Mouse (Mus musculus): ENCODE data around the gene Lrp1. TPM values are rescaled to one million over a fixed set of nuclear protein-coding genes. Genes with fewer than 3 reads are reported as not detected.

Gene Lrp1
- total RNA-seq, 2 experiments from 2014 or later = 283 to 301 TPM

GRCm38 (mm10) chr10:127616261-127616679 is 4.7 kb downstream of the Lrp1 start:
- DNase-seq (ENCODE audit: low spot score in 2 of 2) = no peak

DNA sequence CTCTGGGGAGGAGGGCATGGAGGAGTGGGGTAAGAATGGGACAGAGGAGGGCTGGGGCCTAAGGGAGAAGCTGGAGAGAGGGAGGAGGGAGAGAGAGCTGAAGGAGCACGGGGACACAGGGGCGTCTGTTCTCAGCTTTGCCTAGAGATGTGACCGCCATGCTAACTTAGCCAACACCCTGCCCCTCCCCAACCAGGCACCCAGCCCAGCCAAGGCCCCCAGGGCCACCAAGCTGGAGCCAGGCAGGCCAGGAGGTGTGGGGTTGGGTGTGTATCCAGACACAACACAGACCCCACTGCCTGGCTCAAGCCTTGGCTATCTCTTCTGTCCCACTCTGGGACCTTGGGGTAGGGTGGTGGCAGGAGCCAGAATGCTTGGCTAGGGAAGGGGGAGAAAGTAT is 5.4 kb downstream of the Lrp1 start:
- DNase-seq (ENCODE audit: low spot score in 2 of 2) = no peak

GRCm38 (mm10) chr10:127615034-127615374 is 5.9 kb downstream of the Lrp1 start:
- no peak for DNase-seq (ENCODE audit: low spot score in 2 of 2)

DNA sequence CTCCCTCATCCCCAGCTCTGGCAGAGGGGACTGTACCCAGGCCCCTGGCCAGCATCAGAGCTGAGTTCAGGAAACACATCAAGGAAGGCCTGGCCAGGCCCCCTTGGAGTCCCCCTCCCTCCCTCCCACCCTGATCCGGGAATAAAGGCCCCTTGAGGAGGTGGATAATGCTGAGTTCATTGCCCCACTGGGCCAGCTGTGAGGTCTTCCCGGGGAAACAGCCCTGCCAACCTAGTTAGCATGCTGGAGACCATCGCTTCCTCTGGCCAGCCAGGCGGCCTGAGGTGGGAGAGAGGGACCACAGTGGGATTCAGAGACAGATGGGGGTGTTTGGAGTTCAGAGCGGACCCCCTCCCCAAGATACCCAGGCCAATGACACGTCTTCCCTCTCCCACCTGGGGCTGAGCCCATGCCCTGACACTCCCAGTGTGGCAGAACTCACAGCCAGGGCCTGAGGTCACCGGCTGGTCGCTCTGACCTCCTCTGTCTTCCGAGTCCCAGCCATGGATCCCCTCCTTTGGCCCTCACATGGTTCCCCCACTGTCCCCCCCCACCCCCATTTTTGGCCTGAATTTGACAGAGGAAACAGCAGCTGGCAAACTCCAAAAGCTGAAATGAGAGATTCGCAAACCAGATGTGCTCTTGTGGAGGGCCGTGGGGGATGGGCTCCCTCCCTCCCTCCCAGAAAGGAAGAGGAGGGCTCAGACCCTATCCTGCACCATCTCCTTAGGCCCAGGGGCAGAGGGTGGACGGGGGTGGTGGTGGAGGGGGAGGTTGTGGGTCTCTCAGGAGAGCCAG is 6.5 kb downstream of the Lrp1 start:
- no peak for DNase-seq (ENCODE audit: low spot score in 2 of 2)

- DNase-seq (ENCODE audit: low spot score in 2 of 2) = no peak
Observed at GRCm38 (mm10) chr10:127612079-127612775, 8.7 kb downstream of the Lrp1 start.

- DNase-seq (ENCODE audit: low spot score in 2 of 2) = no peak
Observed at GRCm38 (mm10) chr10:127610066-127610415, 10.9 kb downstream of the Lrp1 start.

DNA sequence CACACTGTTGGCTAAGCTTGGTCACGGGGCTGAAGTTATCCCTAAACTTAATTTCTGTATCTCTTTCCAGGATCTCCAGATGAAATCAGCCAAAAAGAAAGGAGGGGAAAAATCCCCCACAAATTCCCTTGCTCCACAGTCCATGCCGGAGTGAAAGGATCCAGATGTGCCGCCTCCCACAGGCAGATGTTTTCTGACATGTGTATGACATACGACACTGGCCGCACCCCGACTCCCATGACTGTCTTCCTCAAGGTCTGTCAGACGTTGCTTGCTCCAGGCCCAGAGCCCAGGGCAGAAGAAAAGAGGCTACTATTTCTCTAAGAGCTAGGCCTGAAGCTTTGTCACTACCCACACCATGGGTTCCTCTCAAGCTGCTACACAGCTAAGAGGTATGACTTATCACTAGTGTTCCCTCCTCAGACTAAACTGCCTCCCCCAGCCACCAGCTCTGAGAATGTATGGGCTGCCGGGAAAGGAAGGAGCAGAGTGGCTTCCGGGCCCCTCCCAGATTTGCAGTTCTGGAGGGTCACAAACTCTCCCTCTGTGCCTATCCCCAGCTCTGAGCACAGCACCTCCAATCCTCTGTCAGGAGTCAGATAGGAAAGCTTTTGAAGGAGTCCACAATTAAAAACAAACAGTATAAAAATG is 11.4 kb downstream of the Lrp1 start:
- DNase-seq (ENCODE audit: low spot score in 2 of 2) = no peak

GRCm38 (mm10) chr10:127607059-127607458 is 13.9 kb downstream of the Lrp1 start:
- DNase-seq (ENCODE audit: low spot score in 2 of 2) = no peak

- DNase-seq (ENCODE audit: low spot score in 2 of 2) = no peak
Observed at GRCm38 (mm10) chr10:127605756-127606155, 15.2 kb downstream of the Lrp1 start.

- DNase-seq (ENCODE audit: low spot score in 2 of 2) = no peak
Observed at GRCm38 (mm10) chr10:127605251-127605547, 15.7 kb downstream of the Lrp1 start.

- DNase-seq (ENCODE audit: low spot score in 2 of 2) = no peak
Observed at GRCm38 (mm10) chr10:127604465-127605250, 16.3 kb downstream of the Lrp1 start.

DNA sequence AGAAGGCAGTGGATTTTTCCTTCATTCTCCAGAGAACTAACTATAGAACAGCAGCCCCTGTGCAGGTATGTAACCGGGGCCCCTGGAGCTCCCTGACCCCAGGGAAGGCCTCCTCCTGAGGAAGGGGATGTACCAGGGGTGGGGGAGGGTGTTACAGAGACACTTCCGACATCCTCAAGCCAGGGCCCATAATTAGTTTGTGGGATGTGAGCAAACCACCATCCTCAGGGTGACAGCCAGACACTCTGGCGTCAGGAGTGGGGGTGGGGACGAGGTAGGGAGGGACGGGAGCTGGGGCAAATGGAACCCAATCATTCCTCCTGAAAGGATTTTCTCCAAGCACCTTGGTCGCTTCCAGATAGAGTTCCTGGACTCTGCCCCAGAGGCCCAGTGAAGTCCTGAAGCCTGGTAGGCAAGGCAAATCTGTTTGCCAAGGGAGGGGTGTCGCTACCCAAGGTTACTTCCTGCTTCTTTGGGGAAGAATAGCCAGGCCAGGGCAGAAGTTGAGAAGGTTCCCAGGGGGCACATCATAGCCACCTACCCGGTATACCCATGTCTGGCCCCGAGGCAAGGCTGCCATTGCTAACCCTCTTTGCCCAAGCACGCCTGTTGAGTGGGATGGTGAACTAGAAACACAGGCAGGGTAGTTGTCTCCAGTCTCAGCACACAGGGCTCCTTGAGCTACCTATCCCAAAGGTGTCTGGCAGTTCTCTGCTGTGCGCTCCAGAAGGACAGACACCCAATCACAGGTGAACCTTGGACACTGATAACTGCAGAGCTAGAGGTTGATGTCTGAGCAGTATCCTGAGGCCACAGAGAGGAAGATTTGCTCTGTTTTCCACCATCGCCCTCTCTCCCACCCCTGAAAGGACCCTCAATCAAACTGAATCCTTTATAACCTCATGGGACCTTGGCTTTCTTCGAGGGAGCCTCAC is 17.2 kb downstream of the Lrp1 start:
- no peak for DNase-seq (ENCODE audit: low spot score in 2 of 2)

- no peak for DNase-seq (ENCODE audit: low spot score in 2 of 2)
Observed at GRCm38 (mm10) chr10:127602194-127602593, 18.8 kb downstream of the Lrp1 start.

GRCm38 (mm10) chr10:127599779-127600541 is 21.0 kb downstream of the Lrp1 start:
- DNase-seq (ENCODE audit: low spot score in 2 of 2) = peak in 1 of 2 experiments; percentile 56

GRCm38 (mm10) chr10:127599252-127599651 is 21.7 kb downstream of the Lrp1 start:
- DNase-seq (ENCODE audit: low spot score in 2 of 2) = no peak

GRCm38 (mm10) chr10:127598607-127599006 is 22.3 kb downstream of the Lrp1 start:
- no peak for DNase-seq (ENCODE audit: low spot score in 2 of 2)

- no peak for DNase-seq (ENCODE audit: low spot score in 2 of 2)
Observed at GRCm38 (mm10) chr10:127597311-127597901, 23.5 kb downstream of the Lrp1 start.

GRCm38 (mm10) chr10:127596321-127596941 is 24.5 kb downstream of the Lrp1 start:
- no peak for DNase-seq (ENCODE audit: low spot score in 2 of 2)
